Mouse (Mus musculus) heart, embryonic 11.5 days (tissue): Measurements from ENCODE around the gene Mad2l1. TPM values are rescaled to one million over a fixed set of nuclear protein-coding genes. Genes with fewer than 3 reads are reported as not detected.

Experiments
- ATAC-seq: fragments of 200-750 bp; cut with Nextera tagmentation; replicated peaks from 2 replicates; pipeline ENCODE4 v1.8.0; 2017; ENCODE audit warnings: moderate library complexity; ENCODE audit not compliant: insufficient number of reproducible peaks, low FRiP score, low TSS enrichment
- H3K27ac ChIP-seq: fragments of 300-500 bp; sonication (generic); 2 replicates; pipeline ENCODE4 v1.5.1; 2014; ENCODE audit warnings: mild to moderate bottlenecking, low read depth, low read length
- H3K27me3 ChIP-seq: fragments of 300-500 bp; sonication (generic); 2 replicates; pipeline ENCODE4 v1.6.1; 2014; ENCODE audit warnings: mild to moderate bottlenecking, low read length, mixed read lengths; ENCODE audit not compliant: control insufficient read depth, insufficient read depth
- H3K36me3 ChIP-seq: fragments of 300-500 bp; sonication (generic); 2 replicates; pipeline ENCODE4 v1.6.1; 2014; ENCODE audit warnings: mild to moderate bottlenecking, low read length, moderate library complexity, mixed read lengths; ENCODE audit not compliant: control insufficient read depth, insufficient read depth
- H3K4me1 ChIP-seq: fragments of 300-500 bp; sonication (generic); 2 replicates; pipeline ENCODE4 v1.6.1; 2014; ENCODE audit warnings: low read length; ENCODE audit not compliant: control insufficient read depth, insufficient read depth
- H3K4me2 ChIP-seq: fragments of 300-500 bp; sonication (generic); 2 replicates; pipeline ENCODE4 v1.6.1; 2014; ENCODE audit warnings: mild to moderate bottlenecking, moderate library complexity
- H3K4me3 ChIP-seq: fragments of 300-500 bp; sonication (generic); 2 replicates; pipeline ENCODE4 v1.5.1; 2014; ENCODE audit warnings: low read depth, low read length
- H3K9ac ChIP-seq: fragments of 300-500 bp; sonication (generic); 2 replicates; pipeline ENCODE4 v1.6.1; 2014; ENCODE audit warnings: mild to moderate bottlenecking, low read depth, low read length, moderate library complexity
- H3K9me3 ChIP-seq: fragments of 300-500 bp; sonication (generic); replicated peaks from 2 replicates; pipeline ENCODE4 v1.6.1; 2016; ENCODE audit warnings: low read length; ENCODE audit not compliant: control insufficient read depth
- WGBS: fragments of 180-500 bp; shearing (Covaris S2); extraction: QIAGEN DNeasy Blood & Tissue Kit; methylation state at CpG from one replicate; pipeline ENCODE4 v1.1.7; 2014; ENCODE audit not compliant: insufficient replicate concordance; 5-methylcytosine and 5-hydroxymethylcytosine counted together
- polyA plus RNA-seq: library from polyadenylated mRNA; unstranded; fragments of >200 nt; fragmentation: Nextera tagmentation; extraction: Ambion mirVana; gene quantifications from 2 replicates; pipeline ENCODE4 v1.2.1, GENCODE M21; 2014

Gene Mad2l1
- 84.5 and 85.1 TPM in 2 replicates for polyA plus RNA-seq

DNA sequence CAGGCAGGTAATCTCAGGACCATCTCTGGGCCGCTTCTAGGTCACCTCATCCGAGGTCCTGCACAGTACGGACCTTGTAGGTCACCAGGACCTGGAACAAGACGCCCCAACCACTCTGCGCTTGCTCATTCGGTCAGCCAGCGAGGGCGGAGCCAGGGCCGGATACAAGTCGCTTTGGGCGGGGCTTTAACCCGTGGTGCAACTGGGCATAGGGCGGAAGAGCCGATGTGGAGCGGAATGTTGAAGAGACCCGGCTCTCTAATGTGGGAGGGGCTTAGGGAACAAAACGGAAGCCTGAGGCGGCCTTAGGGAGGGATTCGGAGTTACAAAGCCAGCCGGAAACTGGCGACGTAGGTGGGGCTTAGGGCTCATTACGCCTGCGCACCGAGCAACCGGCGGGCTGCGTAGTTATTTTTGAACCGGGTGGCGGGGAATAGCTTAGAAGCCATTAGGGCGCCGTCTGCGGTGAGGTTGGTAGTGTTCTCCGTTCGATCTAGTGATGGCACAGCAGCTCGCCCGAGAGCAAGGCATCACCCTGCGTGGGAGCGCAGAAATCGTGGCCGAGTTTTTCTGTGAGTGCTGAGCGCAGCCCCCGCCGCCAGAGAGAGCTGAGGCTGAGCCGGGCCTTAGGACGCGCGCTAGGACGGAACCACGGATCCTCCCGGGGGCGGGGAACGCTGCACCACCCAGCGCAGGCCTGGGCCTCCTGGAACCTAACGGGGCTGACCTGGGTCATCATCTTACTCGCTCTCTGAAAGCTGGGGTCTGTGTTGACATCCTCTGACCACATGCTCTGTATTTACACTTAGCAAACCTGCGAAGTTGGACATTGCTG lies at the start of gene Mad2l1:
Gene Mad2l1 (plus strand): TSS at position 363 of the 835 bp plus-strand sequence.
- peak within 1 kb of the TSS; percentile 89 for H3K27ac ChIP-seq
- no peaks in the 10 kb centered on the region for H3K9me3 ChIP-seq
- H3K9ac ChIP-seq = peak within 1 kb of the TSS; percentile 85
- H3K27me3 ChIP-seq = no peaks in the 10 kb centered on the region
- H3K4me3 ChIP-seq = peak within 1 kb of the TSS; percentile 82
- WGBS = under 1% methylated on average over 57 of the region's 57 CpGs
- H3K36me3 ChIP-seq = no peaks in the 10 kb centered on the region; the same call in 1 of the 2 replicates
- peaks cover 9% of the 10 kb centered on the region; the same call in 1 of the 2 replicates for H3K4me1 ChIP-seq
- peak within 1 kb of the TSS; percentile 76 for H3K4me2 ChIP-seq
- ATAC-seq = peak; percentile 98

- Histone ChIP-seq H3K4me1 (no peaks in the 10 kb centered on the region), H3K36me3 (no peaks in the 10 kb centered on the region), H3K27me3 (no peaks in the 10 kb centered on the region), H3K9ac (no peak overlapping the region), H3K4me2 (no peak overlapping the region), H3K27ac (no peak overlapping the region), H3K9me3 (no peaks in the 10 kb centered on the region), H3K4me3 (no peak overlapping the region)
- no peak for ATAC-seq
- 79% methylated on average over 3 of the region's 3 CpGs for WGBS
Measured at GRCm38 (mm10) chr6:66493685-66494084, 41.5 kb upstream of the Mad2l1 start.

GRCm38 (mm10) chr6:66516368-66516767 lies 18.8 kb upstream of the Mad2l1 start:
- WGBS = 85% methylated on average over 5 of the region's 5 CpGs

DNA sequence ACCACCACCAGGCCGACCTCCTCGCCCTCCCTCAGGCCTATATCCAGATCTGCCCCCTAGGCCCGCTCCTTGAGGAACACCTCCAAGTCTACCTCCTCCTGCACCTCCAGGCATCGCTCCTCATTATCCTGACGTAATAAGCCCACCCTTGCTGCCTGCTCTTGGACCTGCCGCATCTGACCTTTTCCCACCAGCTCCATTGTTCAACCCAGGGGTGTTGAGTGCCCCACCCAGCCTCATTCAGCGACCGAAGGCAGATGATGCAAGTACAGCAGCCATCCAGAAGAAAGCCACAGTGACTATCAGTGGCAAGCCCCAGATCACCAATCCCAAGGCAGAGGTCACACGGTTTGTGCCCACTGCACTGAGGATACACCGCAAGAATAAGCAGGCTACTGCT lies 6.8 kb upstream of the Mad2l1 start:
- no peak overlapping the region for H3K4me2 ChIP-seq
- no peaks in the 10 kb centered on the region for H3K36me3 ChIP-seq
- no peak overlapping the region for H3K27ac ChIP-seq
- H3K4me3 ChIP-seq = no peak overlapping the region
- H3K9me3 ChIP-seq = no peaks in the 10 kb centered on the region
- 86% methylated on average over 10 of the region's 10 CpGs for WGBS
- H3K27me3 ChIP-seq = no peaks in the 10 kb centered on the region
- ATAC-seq = no peak
- no peaks in the 10 kb centered on the region for H3K4me1 ChIP-seq
- no peak overlapping the region for H3K9ac ChIP-seq

More at GRCm38 (mm10) chr6:66516368-66516767, 18.8 kb upstream of the Mad2l1 start:
- Histone ChIP-seq H3K9ac (no peak overlapping the region), H3K4me1 (no peaks in the 10 kb centered on the region), H3K36me3 (no peaks in the 10 kb centered on the region), H3K4me2 (no peak overlapping the region), H3K27ac (no peak overlapping the region), H3K4me3 (no peak overlapping the region), H3K9me3 (no peaks in the 10 kb centered on the region), H3K27me3 (no peaks in the 10 kb centered on the region)
- ATAC-seq = no peak

GRCm38 (mm10) chr6:66533241-66533640 lies 1.9 kb upstream of the Mad2l1 start:
- no peaks in the 10 kb centered on the region for H3K9me3 ChIP-seq
- no peak for ATAC-seq
- H3K27me3 ChIP-seq = no peaks in the 10 kb centered on the region
- H3K36me3 ChIP-seq = no peaks in the 10 kb centered on the region; the same call in 1 of the 2 replicates
- 34% methylated on average over 3 of the region's 3 CpGs for WGBS
- no peak overlapping the region for H3K4me3 ChIP-seq
- peaks cover 9% of the 10 kb centered on the region; the same call in 1 of the 2 replicates for H3K4me1 ChIP-seq
- H3K4me2 ChIP-seq = no peak overlapping the region
- H3K9ac ChIP-seq = no peak overlapping the region
- H3K27ac ChIP-seq = no peak overlapping the region

DNA sequence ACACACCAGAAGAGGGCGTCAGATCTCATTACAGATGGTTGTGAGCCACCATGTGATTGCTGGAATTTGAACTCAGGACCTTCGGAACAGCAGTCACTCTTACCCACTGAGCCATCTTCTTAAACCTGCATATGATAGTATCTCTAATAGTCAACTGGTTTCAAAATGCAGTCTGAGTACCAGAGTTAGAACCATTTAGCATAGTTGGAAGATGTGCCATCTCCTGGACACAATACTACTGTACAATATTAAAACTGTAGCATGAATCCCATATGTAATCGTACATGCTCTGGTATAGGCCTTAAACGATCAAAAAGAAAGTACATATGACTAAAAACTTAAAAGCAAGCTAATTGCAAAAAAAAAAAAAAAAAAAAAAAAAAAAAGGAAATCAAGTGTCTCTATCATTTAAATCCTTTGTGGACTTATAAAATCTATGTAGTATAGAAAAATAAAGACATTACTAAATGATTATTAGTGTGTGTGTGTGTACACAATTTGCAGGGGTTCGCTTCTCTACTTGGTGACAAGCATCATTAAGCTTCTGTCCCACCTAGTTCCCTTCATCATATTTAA lies 736 bp upstream of the Mad2l1 start:
- H3K4me2 ChIP-seq = peak overlapping the region; percentile 66
- H3K9ac ChIP-seq = peak overlapping the region; percentile 73
- no peak for ATAC-seq
- peak overlapping the region; percentile 82 for H3K4me3 ChIP-seq
- H3K27me3 ChIP-seq = no peaks in the 10 kb centered on the region
- H3K36me3 ChIP-seq = no peaks in the 10 kb centered on the region; the same call in 1 of the 2 replicates
- H3K27ac ChIP-seq = peak overlapping the region; percentile 84
- WGBS = 76% methylated on average over 5 of the region's 5 CpGs
- H3K9me3 ChIP-seq = no peaks in the 10 kb centered on the region
- H3K4me1 ChIP-seq = peaks cover 9% of the 10 kb centered on the region; the same call in 1 of the 2 replicates

DNA sequence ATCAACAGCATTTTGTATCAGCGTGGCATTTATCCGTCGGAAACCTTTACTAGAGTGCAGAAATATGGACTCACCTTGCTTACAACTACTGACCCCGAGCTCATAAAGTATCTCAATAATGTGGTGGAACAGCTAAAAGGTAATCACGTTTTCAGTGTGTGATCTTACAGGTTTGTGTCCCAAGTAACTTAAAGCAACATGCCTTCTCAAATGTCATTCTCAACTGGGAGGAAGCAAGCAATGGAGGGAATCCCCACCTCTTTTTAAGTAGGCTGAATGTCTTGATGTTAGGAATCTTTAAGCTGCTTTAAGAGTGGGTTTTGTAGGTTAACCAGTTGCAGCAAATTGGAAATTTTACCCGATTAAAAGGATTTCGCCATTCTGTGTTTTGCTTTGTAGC lies 776 bp downstream of the Mad2l1 start:
- H3K4me3 ChIP-seq = peak overlapping the region; percentile 82
- no peaks in the 10 kb centered on the region for H3K27me3 ChIP-seq
- no peaks in the 10 kb centered on the region for H3K9me3 ChIP-seq
- H3K36me3 ChIP-seq = peaks cover 1% of the 10 kb centered on the region
- peak overlapping the region; percentile 76 for H3K4me2 ChIP-seq
- WGBS = 11% methylated on average over 7 of the region's 7 CpGs
- peaks cover 9% of the 10 kb centered on the region; the same call in 1 of the 2 replicates for H3K4me1 ChIP-seq
- H3K9ac ChIP-seq = peak overlapping the region; percentile 85
- peak overlapping the region; percentile 89; the same call in 1 of the 2 replicates for H3K27ac ChIP-seq
- no peak for ATAC-seq

- Histone ChIP-seq H3K9me3 (no peaks in the 10 kb centered on the region), H3K4me2 (no peak within 1 kb of the TSS), H3K9ac (no peak within 1 kb of the TSS), H3K27ac (no peak within 1 kb of the TSS), H3K36me3 (no peaks in the 10 kb centered on the region), H3K4me3 (no peak within 1 kb of the TSS), H3K4me1 (no peaks in the 10 kb centered on the region), H3K27me3 (no peaks in the 10 kb centered on the region)
- no peak for ATAC-seq
- 73% methylated on average over 1 of the region's 1 CpGs for WGBS
Measured at GRCm38 (mm10) chr6:66559996-66560395, 24.8 kb downstream of the Mad2l1 start, which contains the start of gene Vmn1r32. Gene Vmn1r32, minus strand, starts transcription at chr6:66560096.
